ENCODE assay signal across 8 mouse cellular contexts in the genomic region with DNA sequence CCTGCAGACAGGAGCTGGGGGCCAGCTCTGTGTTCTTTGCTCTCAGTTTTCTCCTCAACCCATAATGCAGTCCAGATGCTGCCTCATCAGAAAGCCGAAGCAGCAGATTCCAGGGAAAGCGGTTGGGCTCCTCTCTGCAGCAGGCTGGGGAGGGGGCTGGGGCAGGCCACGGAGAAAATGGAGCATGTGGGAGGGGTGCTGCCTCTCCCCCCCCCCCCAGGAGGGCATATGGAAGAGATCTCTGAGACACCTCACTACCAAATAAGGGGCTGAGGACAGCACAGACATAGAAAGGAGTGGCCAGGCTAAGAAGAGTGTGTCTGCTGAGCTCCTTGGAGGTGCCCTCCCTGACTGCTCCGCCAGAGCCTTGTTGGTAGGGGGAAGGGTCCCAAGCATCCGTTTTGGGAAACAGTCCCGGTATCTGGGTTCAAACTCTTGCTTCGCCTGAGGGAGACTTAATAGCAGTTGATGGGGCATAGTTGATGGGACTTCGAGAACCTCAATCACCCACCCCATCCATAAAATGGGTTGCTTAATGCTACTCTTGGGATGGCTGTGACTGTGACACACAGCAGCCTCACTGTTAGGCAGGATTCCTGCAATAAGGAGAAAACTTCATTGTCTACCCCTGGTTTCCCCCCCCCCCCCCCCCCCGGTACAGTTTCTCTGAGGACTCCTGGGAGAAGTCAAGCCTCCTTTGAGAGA. TPM values are rescaled to one million over a fixed set of nuclear protein-coding genes. Genes with fewer than 3 reads are reported as not detected.
A peak's percentile ranks its signal among the peaks of the same experiment; 100 is the strongest.
DNase-seq lines count a peak whose midpoint lies in the region; ATAC-seq lines count a peak whose summit lies in the region.

No protein-coding gene starts in this region.

- peak; percentile 62 for DNase-seq in forebrain, embryonic 10.5 days (ENCODE audit: extremely low spot score, low spot score)
- peak; percentile 60 for DNase-seq in midbrain, embryonic 10.5 days (ENCODE audit: low spot score)
- no peak for DNase-seq in midbrain, embryonic 11.5 days (ENCODE audit: low spot score, missing footprints)
- peak; percentile 42 for DNase-seq in testis, postnatal 14 days (ENCODE audit: low spot score)
- no peak for DNase-seq in cerebellum, postnatal 25 days
- DNase-seq in cerebellum, adult 9-10 months, result no peak

- no peaks in the 10 kb centered on the region for H3K9me3 ChIP-seq in forebrain, embryonic 10.5 days
- no peaks in the 10 kb centered on the region for H3K9me3 ChIP-seq in forebrain, embryonic 16.5 days (ENCODE audit: control insufficient read depth, low read length)
- H3K9me3 ChIP-seq in midbrain, embryonic 10.5 days (replicated peaks), result no peaks in the 10 kb centered on the region
- no peaks in the 10 kb centered on the region for H3K9me3 ChIP-seq in midbrain, embryonic 11.5 days (ENCODE audit: control insufficient read depth, low read length)
- no peaks in the 10 kb centered on the region for H3K9me3 ChIP-seq in limb, embryonic 15.5 days

- WGBS in forebrain, embryonic 10.5 days, result 20% methylated on average over 9 of the region's 9 CpGs
- WGBS in forebrain, embryonic 16.5 days, result 28% methylated on average over 8 of the region's 9 CpGs
- WGBS in midbrain, embryonic 10.5 days, result 12% methylated on average over 9 of the region's 9 CpGs
- WGBS in midbrain, embryonic 11.5 days, result 21% methylated on average over 8 of the region's 9 CpGs
- WGBS in limb, embryonic 15.5 days, result 6% methylated on average over 9 of the region's 9 CpGs

- H3K4me3 ChIP-seq in forebrain, embryonic 10.5 days, result peak overlapping the region; percentile 42
- no peak overlapping the region for H3K4me3 ChIP-seq in forebrain, embryonic 16.5 days (replicated peaks; ENCODE audit: low read length)
- peak overlapping the region; percentile 30 for H3K4me3 ChIP-seq in midbrain, embryonic 10.5 days
- H3K4me3 ChIP-seq in midbrain, embryonic 11.5 days (ENCODE audit: low read depth, low read length), result no peak overlapping the region
- H3K4me3 ChIP-seq in limb, embryonic 15.5 days, result peak overlapping the region; percentile 22

- H3K4me1 ChIP-seq in forebrain, embryonic 10.5 days, result peaks cover 38% of the 10 kb centered on the region
- H3K4me1 ChIP-seq in forebrain, embryonic 16.5 days (replicated peaks; ENCODE audit: control insufficient read depth, insufficient read depth, low read length), result peaks cover 9% of the 10 kb centered on the region
- H3K4me1 ChIP-seq in midbrain, embryonic 10.5 days, result peaks cover 29% of the 10 kb centered on the region
- H3K4me1 ChIP-seq in midbrain, embryonic 11.5 days (ENCODE audit: control insufficient read depth, insufficient read depth, low read length), result peaks cover 12% of the 10 kb centered on the region
- peaks cover 47% of the 10 kb centered on the region for H3K4me1 ChIP-seq in limb, embryonic 15.5 days

- H3K36me3 ChIP-seq in forebrain, embryonic 10.5 days (replicated peaks), result no peaks in the 10 kb centered on the region
- no peaks in the 10 kb centered on the region for H3K36me3 ChIP-seq in forebrain, embryonic 16.5 days (ENCODE audit: control insufficient read depth, insufficient read depth)
- H3K36me3 ChIP-seq in midbrain, embryonic 10.5 days, result no peaks in the 10 kb centered on the region
- H3K36me3 ChIP-seq in midbrain, embryonic 11.5 days (ENCODE audit: control insufficient read depth, insufficient read depth, low read length), result no peaks in the 10 kb centered on the region
- no peaks in the 10 kb centered on the region for H3K36me3 ChIP-seq in limb, embryonic 15.5 days

- ATAC-seq in forebrain, embryonic 16.5 days, result no peak
- ATAC-seq in midbrain, embryonic 11.5 days (ENCODE audit: low FRiP score), result no peak
- peak; percentile 78 for ATAC-seq in limb, embryonic 15.5 days (ENCODE audit: insufficient number of reproducible peaks, low FRiP score, low TSS enrichment, low read depth)

- H3K4me2 ChIP-seq in forebrain, embryonic 16.5 days (ENCODE audit: low read length), result no peak overlapping the region
- H3K4me2 ChIP-seq in midbrain, embryonic 11.5 days, result no peak overlapping the region
- peak overlapping the region; percentile 40 for H3K4me2 ChIP-seq in limb, embryonic 15.5 days

- H3K27ac ChIP-seq in forebrain, embryonic 10.5 days, result peak overlapping the region; percentile 87
- H3K27ac ChIP-seq in forebrain, embryonic 16.5 days (ENCODE audit: low read length), result no peak overlapping the region
- H3K27ac ChIP-seq in midbrain, embryonic 10.5 days (replicated peaks), result peak overlapping the region; percentile 77; the same call in 1 of the 2 replicates
- no peak overlapping the region for H3K27ac ChIP-seq in midbrain, embryonic 11.5 days (ENCODE audit: low read depth, low read length)
- H3K27ac ChIP-seq in limb, embryonic 15.5 days, result peak overlapping the region; percentile 94

- no peak overlapping the region; the same call in 1 of the 2 replicates for H3K9ac ChIP-seq in forebrain, embryonic 16.5 days (replicated peaks; ENCODE audit: low read depth, low read length)
- H3K9ac ChIP-seq in midbrain, embryonic 11.5 days (ENCODE audit: low read length), result no peak overlapping the region
- H3K9ac ChIP-seq in limb, embryonic 15.5 days, result no peak overlapping the region

- H3K27me3 ChIP-seq in forebrain, embryonic 10.5 days (ENCODE audit: poor library complexity, severe bottlenecking), result peaks cover 76% of the 10 kb centered on the region
- peaks cover 27% of the 10 kb centered on the region for H3K27me3 ChIP-seq in forebrain, embryonic 16.5 days (replicated peaks; ENCODE audit: control insufficient read depth, insufficient read depth, low read length)
- peaks cover 79% of the 10 kb centered on the region for H3K27me3 ChIP-seq in midbrain, embryonic 10.5 days (ENCODE audit: low read depth, poor library complexity, severe bottlenecking)
- peaks cover 32% of the 10 kb centered on the region for H3K27me3 ChIP-seq in midbrain, embryonic 11.5 days (ENCODE audit: control insufficient read depth, insufficient read depth, low read length)
- peaks cover 3% of the 10 kb centered on the region; the same call in 1 of the 2 replicates for H3K27me3 ChIP-seq in limb, embryonic 15.5 days

RNA-seq across cellular contexts. Expression of gene Col1a1, which starts 53.9 kb away (rescaled TPM):
- 62.2 and 65.3 TPM in 2 replicates for polyA plus RNA-seq in forebrain, embryonic 10.5 days (2016; fragmentation: Nextera tagmentation; extraction: Ambion mirVana)
- polyA plus RNA-seq in forebrain, embryonic 16.5 days (2015; fragmentation: Nextera tagmentation; extraction: Ambion mirVana), result 45.0 and 166 TPM in 2 replicates
- 85.4 and 177 TPM in 2 replicates for polyA plus RNA-seq in midbrain, embryonic 10.5 days (2016; fragmentation: Nextera tagmentation; extraction: Ambion mirVana)
- polyA plus RNA-seq in midbrain, embryonic 11.5 days (2014; fragmentation: Nextera tagmentation; extraction: Ambion mirVana), result 128 and 136 TPM in 2 replicates
- 4,882 and 5,832 TPM in 2 replicates for polyA plus RNA-seq in limb, embryonic 15.5 days (2015; fragmentation: Nextera tagmentation; extraction: Ambion mirVana)

Comparison
In these comparisons a context has a peak if more than half of its experiments do, and no peak if none do; other contexts are left out.
1. DNase-seq: peak in forebrain, embryonic 10.5 days (single experiment), midbrain, embryonic 10.5 days (single experiment) and testis, postnatal 14 days (single experiment); none in midbrain, embryonic 11.5 days (single experiment), cerebellum, postnatal 25 days (0 of 2) and cerebellum, adult 9-10 months (single experiment).
2. H3K27ac ChIP-seq: peak in forebrain, embryonic 10.5 days (single experiment), midbrain, embryonic 10.5 days (single experiment) and limb, embryonic 15.5 days (single experiment); none in forebrain, embryonic 16.5 days (single experiment) and midbrain, embryonic 11.5 days (single experiment).
3. H3K4me3 ChIP-seq: peak in forebrain, embryonic 10.5 days (single experiment), midbrain, embryonic 10.5 days (single experiment) and limb, embryonic 15.5 days (single experiment); none in forebrain, embryonic 16.5 days (single experiment) and midbrain, embryonic 11.5 days (single experiment).
4. RNA of gene Col1a1, which starts 53.9 kb away (polyA plus RNA-seq): 4,882 to 5,832 TPM in limb, embryonic 15.5 days; 128 to 136 TPM in midbrain, embryonic 11.5 days, 85.4 to 177 TPM in midbrain, embryonic 10.5 days, 62.2 to 65.3 TPM in forebrain, embryonic 10.5 days and 45.0 to 166 TPM in forebrain, embryonic 16.5 days; every median in the first group is over 10 times any median in the second.